Mouse (Mus musculus) left cerebral cortex, postnatal 36 days (tissue): ENCODE data around the gene Per3. TPM values are rescaled to one million over a fixed set of nuclear protein-coding genes. Genes with fewer than 3 reads are reported as not detected.
"Not testable (repeated sequence)": the region's sequence is repeated elsewhere in the genome, so short reads cannot be mapped to it uniquely, and the experiment has no call there.

ENCODE experiments used
- DNase-seq, 2 experiments: peaks; one replicate each; pipeline ENCODE4 v3.0.0; 2021 to 2022; ENCODE audit warnings: low spot score in 2 of 2, mixed read lengths in 1 of 2
- intact Hi-C: fragments of 180-260 bp; cut with DNase I; formaldehyde crosslinking; loops from one replicate; pipeline ENCODE4 v1.15.1; 2025
- total RNA-seq, 2 experiments: library from RNA; stranded (reverse); gene quantifications; 2 replicates each; pipeline ENCODE4 v1.2.3; 2021

Gene Per3
- total RNA-seq, 2 experiments from 2014 or later: 25.6 to 33.8 TPM

- intact Hi-C loops: no loop called here
- no peak for DNase-seq
Measured at GRCm38 (mm10) chr4:151037800-151038199, 6.7 kb downstream of the Per3 start.

- DNase-seq: no peak
- intact Hi-C loops: no loop called here
Measured at GRCm38 (mm10) chr4:151036521-151036920, 7.9 kb downstream of the Per3 start.

GRCm38 (mm10) chr4:151027001-151027400, 17.5 kb downstream of the Per3 start:
- intact Hi-C loops: no loop called here
- DNase-seq: no peak

GRCm38 (mm10) chr4:151024152-151024551, 20.3 kb downstream of the Per3 start:
- DNase-seq: no peak
- intact Hi-C loops: no loop called here

- DNase-seq, intact Hi-C loops: not testable (repeated sequence)
Measured at GRCm38 (mm10) chr4:151017356-151017755, 27.1 kb downstream of the Per3 start.

GRCm38 (mm10) chr4:151015946-151016345, 28.5 kb downstream of the Per3 start:
- DNase-seq: no peak
- intact Hi-C loops: no loop called here

GRCm38 (mm10) chr4:151010316-151010715, 34.1 kb downstream of the Per3 start:
- no peak for DNase-seq
- intact Hi-C loops: no loop called here

GRCm38 (mm10) chr4:151006945-151007344, 37.5 kb downstream of the Per3 start:
- peak in 1 of 2 experiments; percentile 9 for DNase-seq
- intact Hi-C loops: no loop called here

GRCm38 (mm10) chr4:151005656-151006318, 38.7 kb downstream of the Per3 start:
- no peak for DNase-seq
- intact Hi-C loops: no loop called here

GRCm38 (mm10) chr4:151001397-151001796, 43.1 kb downstream of the Per3 start:
- DNase-seq: no peak
- intact Hi-C loops: no loop called here

- DNase-seq: no peak
- intact Hi-C loops: no loop called here
Measured at GRCm38 (mm10) chr4:150998626-150999025, 45.8 kb downstream of the Per3 start.

- intact Hi-C loops: no loop called here
- DNase-seq: no peak
Measured at GRCm38 (mm10) chr4:150996797-150997196, 47.7 kb downstream of the Per3 start, which contains the start of gene Uts2. Uts2 (plus strand) TSS chr4:150997097.

- intact Hi-C loops: no loop called here
- DNase-seq: no peak
Measured at GRCm38 (mm10) chr4:150990148-150990547, 54.3 kb downstream of the Per3 start.

- no peak for DNase-seq
- intact Hi-C loops: no loop called here
Measured at GRCm38 (mm10) chr4:150980153-150980552, 64.3 kb downstream of the Per3 start.

- intact Hi-C loops: no loop called here
- DNase-seq: no peak
Measured at GRCm38 (mm10) chr4:150979455-150979854, 65.0 kb downstream of the Per3 start.

- intact Hi-C loops: no loop called here
- DNase-seq: no peak
Measured at GRCm38 (mm10) chr4:150978156-150978910, 66.1 kb downstream of the Per3 start.

- no peak for DNase-seq
- intact Hi-C loops: no loop called here
Measured at GRCm38 (mm10) chr4:150975145-150975544, 69.3 kb downstream of the Per3 start.

- intact Hi-C loops: no loop called here
- no peak for DNase-seq
Measured at GRCm38 (mm10) chr4:150973264-150973663, 71.2 kb downstream of the Per3 start.

- DNase-seq: no peak
- intact Hi-C loops: no loop called here
Measured at GRCm38 (mm10) chr4:150968956-150969355, 75.5 kb downstream of the Per3 start.

GRCm38 (mm10) chr4:150966556-150966955, 77.9 kb downstream of the Per3 start:
- intact Hi-C loops: no loop called here
- peak; percentile 32 to 45 for DNase-seq

- intact Hi-C loops: no loop called here
- DNase-seq: no peak
Measured at GRCm38 (mm10) chr4:150965555-150965951, 78.9 kb downstream of the Per3 start.
